Mouse (Mus musculus) liver, embryonic 14.5 days (tissue): ENCODE measurements at regions not wholly inside any gene's neighbourhood (a gene's known extent, or its start where the extent isn't known, plus 50 kb on each side); places are given as distances from the start of the nearest gene placed in this dataset.

Experiments used
- ATAC-seq: fragments of 200-750 bp; cut with Nextera tagmentation; 2 replicates; pipeline ENCODE4 v1.8.0; 2017; ENCODE audit warnings: moderate number of reproducible peaks, mild to moderate bottlenecking, moderate library complexity; ENCODE audit not compliant: insufficient read depth
- DNase-seq, 3 experiments: peaks; one replicate each; pipeline ENCODE4 v3.0.0-alpha.2; 2012 to 2013; ENCODE audit warnings: low read depth in 3 of 3, low spot score in 3 of 3
- H3K27ac ChIP-seq: fragments of 300-500 bp; sonication (generic); 2 replicates; pipeline ENCODE4 v1.5.1; 2014; ENCODE audit warnings: moderate library complexity, mild to moderate bottlenecking, control low read depth, inconsistent platforms
- H3K27me3 ChIP-seq: fragments of 300-500 bp; sonication (generic); 2 replicates; pipeline ENCODE4 v1.6.1; 2014; ENCODE audit warnings: mild to moderate bottlenecking, low read length, moderate library complexity; ENCODE audit not compliant: control insufficient read depth, insufficient read depth
- H3K36me3 ChIP-seq: fragments of 300-500 bp; sonication (generic); replicated peaks from 2 replicates; pipeline ENCODE4 v1.6.1; 2014; ENCODE audit warnings: low read depth; ENCODE audit not compliant: control insufficient read depth, insufficient read depth
- H3K4me1 ChIP-seq, 2 experiments: fragments of 200-500 bp in 1 of 2; fragments of 300-500 bp in 1 of 2; sonication (generic) in 1 of 2; replicated peaks; 2 replicates each; pipeline ENCODE4 v1.6.1; 2012 to 2014; ENCODE audit warnings: antibody characterized with exemption in 1 of 2, inconsistent platforms in 1 of 2, low read length in 1 of 2; ENCODE audit not compliant: control insufficient read depth in 2 of 2, insufficient read depth in 2 of 2
- H3K4me2 ChIP-seq: fragments of 300-500 bp; sonication (generic); 2 replicates; pipeline ENCODE4 v1.6.1; 2014; ENCODE audit warnings: low read depth, mild to moderate bottlenecking, control low read depth, moderate library complexity
- H3K4me3 ChIP-seq, 2 experiments: fragments of 200-500 bp in 1 of 2; fragments of 300-500 bp in 1 of 2; sonication (generic) in 1 of 2; 2 replicates each; pipeline ENCODE4 v1.5.1; 2012 to 2014; ENCODE audit warnings: low read depth in 2 of 2, low read length in 2 of 2, mild to moderate bottlenecking in 2 of 2, control low read depth in 1 of 2, inconsistent platforms in 1 of 2, moderate library complexity in 1 of 2; ENCODE audit not compliant: insufficient read depth in 1 of 2
- H3K9ac ChIP-seq: fragments of 300-500 bp; sonication (generic); replicated peaks from 2 replicates; pipeline ENCODE4 v1.6.1; 2014; ENCODE audit warnings: mild to moderate bottlenecking, control low read depth, moderate library complexity
- H3K9me3 ChIP-seq: fragments of 300-500 bp; sonication (generic); 2 replicates; pipeline ENCODE4 v1.6.1; 2016; ENCODE audit warnings: low read length, mixed read lengths; ENCODE audit not compliant: control insufficient read depth
- CTCF ChIP-seq: IDR thresholded peaks from 2 replicates; pipeline ENCODE4 v1.5.1; 2016; ENCODE audit warnings: antibody characterized with exemption, low read depth, control low read depth
- EP300 ChIP-seq: IDR thresholded peaks from 2 replicates; pipeline ENCODE4 v1.6.1; 2016; ENCODE audit warnings: antibody characterized with exemption, low read depth
- WGBS: fragments of 180-500 bp; shearing (Covaris S2); extraction: QIAGEN DNeasy Blood & Tissue Kit; methylation state at CpG from one replicate; pipeline ENCODE4 v1.1.7; 2014; ENCODE audit not compliant: insufficient replicate concordance; 5-methylcytosine and 5-hydroxymethylcytosine counted together

GRCm38 (mm10) chr12:25436220-25436911, 339.4 kb upstream of the Id2 start:
- H3K36me3 ChIP-seq = no peaks in the 10 kb centered on the region
- no peak overlapping the region for H3K4me2 ChIP-seq
- H3K4me1 ChIP-seq = no peaks in the 10 kb centered on the region
- TF ChIP-seq CTCF = no peak
- TF ChIP-seq EP300 = no peak
- H3K4me3 ChIP-seq = no peak overlapping the region
- H3K27me3 ChIP-seq = no peaks in the 10 kb centered on the region
- no peak overlapping the region for H3K27ac ChIP-seq
- H3K9ac ChIP-seq = no peak overlapping the region
- ATAC-seq (no peak), DNase-seq (no peak)
- H3K9me3 ChIP-seq = no peaks in the 10 kb centered on the region
- 66% methylated on average over 6 of the region's 6 CpGs for whole genome bisulfite sequencing

GRCm38 (mm10) chr12:25432796-25433195, 335.9 kb upstream of the Id2 start:
- H3K9ac ChIP-seq = no peak overlapping the region
- H3K27me3 ChIP-seq = no peaks in the 10 kb centered on the region
- WGBS = 70% methylated on average over 6 of the region's 6 CpGs
- H3K4me2 ChIP-seq = no peak overlapping the region
- ATAC-seq (no peak), DNase-seq (no peak)
- H3K36me3 ChIP-seq = no peaks in the 10 kb centered on the region
- H3K4me3 ChIP-seq = no peak overlapping the region
- H3K4me1 ChIP-seq = no peaks in the 10 kb centered on the region
- TF ChIP-seq CTCF (no peak), EP300 (no peak)
- no peak overlapping the region for H3K27ac ChIP-seq
- no peaks in the 10 kb centered on the region for H3K9me3 ChIP-seq

DNA sequence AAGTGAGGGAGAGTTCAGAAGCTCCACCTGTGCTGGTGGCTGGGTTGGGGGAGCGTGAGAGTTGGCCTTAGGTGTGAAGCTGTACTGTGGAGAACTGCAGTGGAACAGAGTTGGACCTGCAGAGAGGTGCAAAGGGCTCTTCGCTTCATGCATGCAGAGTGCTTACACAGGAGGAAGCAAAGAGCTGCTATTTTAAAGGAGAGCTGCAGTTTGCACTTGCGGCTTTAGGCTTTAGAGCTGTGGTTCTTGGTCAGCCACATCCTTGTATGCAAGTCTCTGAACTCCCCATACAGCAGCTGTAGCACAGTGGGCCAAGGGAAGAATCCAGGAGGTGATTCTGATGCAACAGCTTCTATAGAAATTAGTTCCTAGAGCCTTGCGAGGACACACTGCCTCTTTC, 334.0 kb upstream of the Id2 start:
- Histone ChIP-seq H3K9me3 (no peaks in the 10 kb centered on the region), H3K4me3 (no peak overlapping the region), H3K27me3 (no peaks in the 10 kb centered on the region), H3K36me3 (no peaks in the 10 kb centered on the region), H3K4me1 (no peaks in the 10 kb centered on the region), H3K4me2 (no peak overlapping the region), H3K9ac (no peak overlapping the region), H3K27ac (no peak overlapping the region)
- ATAC-seq = no peak
- no peak for DNase-seq
- TF ChIP-seq CTCF = no peak
- TF ChIP-seq EP300 = no peak
- WGBS = 49% methylated on average over 4 of the region's 4 CpGs

DNA sequence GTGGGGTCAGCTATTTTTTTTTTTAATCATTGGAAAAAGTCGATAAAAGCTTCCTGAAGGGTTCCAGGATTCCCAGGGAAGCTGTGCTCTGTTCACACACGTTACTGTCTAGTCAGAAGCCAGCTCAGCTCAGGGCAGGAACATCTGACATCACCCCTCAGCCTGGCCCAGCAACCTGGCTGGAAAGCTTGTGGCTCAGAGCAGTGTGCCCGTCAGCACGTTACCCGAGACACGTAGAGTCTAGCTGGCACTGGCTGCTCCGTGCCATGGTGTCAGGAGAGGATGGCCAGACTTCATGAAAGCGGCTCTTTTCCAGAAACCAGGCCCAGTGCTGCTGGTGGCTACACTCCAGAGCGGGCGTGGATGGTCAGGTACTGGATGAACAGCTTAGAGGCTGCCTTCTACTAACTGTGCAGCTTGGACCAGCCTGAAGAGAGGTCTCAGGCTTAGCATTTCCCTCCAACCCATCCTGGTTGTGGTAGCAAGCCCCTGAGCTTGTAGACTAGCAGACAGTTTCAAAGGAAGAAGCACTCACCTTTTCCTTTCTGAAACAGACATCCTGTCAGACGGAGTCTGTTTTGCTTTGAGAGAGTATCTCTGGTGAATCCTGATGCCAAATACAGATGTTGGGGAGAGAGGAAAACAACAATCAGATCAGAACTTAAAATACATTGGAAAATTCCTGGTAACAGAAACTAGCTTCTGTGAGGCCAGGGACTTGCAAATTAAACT, 331.1 kb upstream of the Id2 start:
- H3K4me3 ChIP-seq = no peak overlapping the region

DNA sequence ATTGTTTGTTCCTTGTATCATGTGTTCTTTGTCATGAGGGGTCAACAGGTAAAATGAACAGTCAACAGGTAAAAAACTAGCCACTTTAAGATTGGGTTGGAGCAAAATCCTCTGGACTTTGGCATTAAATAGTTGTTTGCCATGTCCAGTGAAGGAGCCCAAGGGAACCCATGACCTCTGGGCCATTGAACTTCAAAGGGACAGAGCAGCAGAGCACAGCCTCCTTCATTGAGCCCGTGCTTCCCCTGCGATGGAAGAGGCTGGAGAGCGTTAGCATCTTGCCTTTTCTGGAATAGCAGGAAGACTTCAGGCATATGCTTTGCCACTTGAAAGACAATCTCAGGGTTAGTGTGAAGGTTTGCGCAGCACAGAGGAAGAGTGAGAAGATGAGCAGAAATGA, 320.4 kb upstream of the Id2 start:
- Histone ChIP-seq H3K9me3 (no peaks in the 10 kb centered on the region), H3K27ac (no peak overlapping the region), H3K27me3 (no peaks in the 10 kb centered on the region), H3K9ac (no peak overlapping the region), H3K4me1 (peaks cover 0 to 2% of the 10 kb centered on the region in 2 experiments; a peak in 1 of 4 replicates), H3K36me3 (no peaks in the 10 kb centered on the region), H3K4me2 (no peak overlapping the region), H3K4me3 (no peak overlapping the region)
- TF ChIP-seq EP300 (no peak), CTCF (no peak)
- DNase-seq (no peak), ATAC-seq (no peak)
- WGBS = 69% methylated on average over 4 of the region's 4 CpGs

More for the DNA sequence above, 331.1 kb upstream of the Id2 start:
- ATAC-seq (no peak), DNase-seq (no peak)
- H3K27me3 ChIP-seq = no peaks in the 10 kb centered on the region
- no peak overlapping the region for H3K9ac ChIP-seq
- H3K27ac ChIP-seq = no peak overlapping the region
- H3K4me2 ChIP-seq = no peak overlapping the region
- no peaks in the 10 kb centered on the region for H3K4me1 ChIP-seq
- WGBS = 54% methylated on average over 11 of the region's 11 CpGs
- TF ChIP-seq EP300 (no peak), CTCF (no peak)
- no peaks in the 10 kb centered on the region for H3K36me3 ChIP-seq
- no peaks in the 10 kb centered on the region for H3K9me3 ChIP-seq
